Mouse (Mus musculus) embryonic facial prominence, embryonic 11.5 days (tissue): ENCODE results near the gene Oosp3. TPM values are rescaled to one million over a fixed set of nuclear protein-coding genes. Genes with fewer than 3 reads are reported as not detected.

Experiments
- ATAC-seq: fragments of 200-750 bp; cut with Nextera tagmentation; replicated peaks from 2 replicates; pipeline ENCODE4 v1.8.0; 2017; ENCODE audit warnings: low read depth; ENCODE audit not compliant: insufficient number of reproducible peaks, low FRiP score, low TSS enrichment
- DNase-seq: peaks from one replicate; pipeline ENCODE4 v3.0.0-alpha.2; 2015; ENCODE audit warnings: low spot score
- H3K27ac ChIP-seq: fragments of 300-500 bp; sonication (generic); replicated peaks from 2 replicates; pipeline ENCODE4 v1.5.1; 2014; ENCODE audit warnings: mild to moderate bottlenecking, low read depth, low read length, control low read depth
- H3K27me3 ChIP-seq: fragments of 300-500 bp; sonication (generic); 2 replicates; pipeline ENCODE4 v1.6.1; 2014; ENCODE audit warnings: mild to moderate bottlenecking, low read length, moderate library complexity, mixed read lengths; ENCODE audit not compliant: control insufficient read depth, insufficient read depth
- H3K36me3 ChIP-seq: fragments of 300-500 bp; sonication (generic); replicated peaks from 2 replicates; pipeline ENCODE4 v1.6.1; 2014; ENCODE audit warnings: low read depth, mild to moderate bottlenecking, low read length, moderate library complexity, mixed read lengths; ENCODE audit not compliant: control insufficient read depth, insufficient read depth
- H3K4me1 ChIP-seq: fragments of 300-500 bp; sonication (generic); 2 replicates; pipeline ENCODE4 v1.6.1; 2014; ENCODE audit warnings: low read length, mixed read lengths; ENCODE audit not compliant: control insufficient read depth, insufficient read depth
- H3K4me2 ChIP-seq: fragments of 300-500 bp; sonication (generic); 2 replicates; pipeline ENCODE4 v1.6.1; 2014; ENCODE audit warnings: low read depth, mild to moderate bottlenecking, control low read depth, low read length, moderate library complexity
- H3K4me3 ChIP-seq: fragments of 300-500 bp; sonication (generic); 2 replicates; pipeline ENCODE4 v1.5.1; 2014; ENCODE audit warnings: low read depth, low read length, control low read depth
- H3K9ac ChIP-seq: fragments of 300-500 bp; sonication (generic); replicated peaks from 2 replicates; pipeline ENCODE4 v1.6.1; 2014; ENCODE audit warnings: mild to moderate bottlenecking, control low read depth, low read length
- H3K9me3 ChIP-seq: fragments of 300-500 bp; sonication (generic); replicated peaks from 2 replicates; pipeline ENCODE4 v1.6.1; 2016; ENCODE audit warnings: mild to moderate bottlenecking, low read length, inconsistent platforms, mixed read lengths; ENCODE audit not compliant: control insufficient read depth
- WGBS: fragments of 180-500 bp; shearing (Covaris S2); extraction: QIAGEN DNeasy Blood & Tissue Kit; methylation state at CpG from one replicate; pipeline ENCODE4 v1.1.7; 2014; 5-methylcytosine and 5-hydroxymethylcytosine counted together
- polyA plus RNA-seq: library from polyadenylated mRNA; unstranded; fragments of >200 nt; fragmentation: Nextera tagmentation; extraction: Ambion mirVana; gene quantifications from 2 replicates; pipeline ENCODE4 v1.2.1, GENCODE M21; 2014

Gene Oosp3
- polyA plus RNA-seq: not detected in 2 replicates

GRCm38 (mm10) chr19:11696755-11697154, at the start of gene Oosp3:
Gene Oosp3 (plus strand): TSS chr19:11697055.
- no peaks in the 10 kb centered on the region for H3K36me3 ChIP-seq
- H3K4me1 ChIP-seq: no peaks in the 10 kb centered on the region
- DNase-seq: no peak
- no peaks in the 10 kb centered on the region for H3K9me3 ChIP-seq
- H3K9ac ChIP-seq: no peak within 1 kb of the TSS
- no peak within 1 kb of the TSS for H3K4me3 ChIP-seq
- ATAC-seq: no peak
- no peaks in the 10 kb centered on the region for H3K27me3 ChIP-seq
- H3K27ac ChIP-seq: no peak within 1 kb of the TSS
- WGBS: 80% methylated on average over 2 of the region's 2 CpGs
- no peak within 1 kb of the TSS for H3K4me2 ChIP-seq

GRCm38 (mm10) chr19:11649564-11649963, 47.3 kb upstream of the Oosp3 start:
- Histone ChIP-seq H3K9ac (no peak overlapping the region), H3K4me2 (no peak overlapping the region), H3K36me3 (no peaks in the 10 kb centered on the region), H3K27ac (no peak overlapping the region), H3K9me3 (no peaks in the 10 kb centered on the region), H3K4me3 (no peak overlapping the region), H3K27me3 (no peaks in the 10 kb centered on the region), H3K4me1 (no peaks in the 10 kb centered on the region)
- 82% methylated on average over 4 of the region's 4 CpGs for WGBS
- ATAC-seq (no peak), DNase-seq (no peak)

- DNase-seq (no peak), ATAC-seq (no peak)
- H3K4me2 ChIP-seq: no peak overlapping the region
- 72% methylated on average over 2 of the region's 2 CpGs for WGBS
- H3K27me3 ChIP-seq: no peaks in the 10 kb centered on the region
- H3K36me3 ChIP-seq: no peaks in the 10 kb centered on the region
- H3K4me3 ChIP-seq: no peak overlapping the region
- H3K9ac ChIP-seq: no peak overlapping the region
- no peaks in the 10 kb centered on the region for H3K4me1 ChIP-seq
- no peak overlapping the region for H3K27ac ChIP-seq
- no peaks in the 10 kb centered on the region for H3K9me3 ChIP-seq
Observed at GRCm38 (mm10) chr19:11659142-11659541, 37.7 kb upstream of the Oosp3 start.

- H3K4me3 ChIP-seq: no peak within 1 kb of the TSS
- WGBS: 95% methylated on average over 5 of the region's 5 CpGs
- H3K4me1 ChIP-seq: no peaks in the 10 kb centered on the region
- no peaks in the 10 kb centered on the region for H3K9me3 ChIP-seq
- H3K4me2 ChIP-seq: no peak within 1 kb of the TSS
- DNase-seq: no peak
- no peaks in the 10 kb centered on the region for H3K27me3 ChIP-seq
- H3K9ac ChIP-seq: no peak within 1 kb of the TSS
- no peak within 1 kb of the TSS for H3K27ac ChIP-seq
- ATAC-seq: no peak
- H3K36me3 ChIP-seq: no peaks in the 10 kb centered on the region
Observed at GRCm38 (mm10) chr19:11660459-11660858, 36.4 kb upstream of the Oosp3 start, which contains the start of gene Oosp2. Gene Oosp2 (minus strand): TSS chr19:11660559.

- no peak overlapping the region for H3K9ac ChIP-seq
- no peaks in the 10 kb centered on the region for H3K4me1 ChIP-seq
- H3K27me3 ChIP-seq: no peaks in the 10 kb centered on the region
- ATAC-seq: no peak
- no peaks in the 10 kb centered on the region for H3K9me3 ChIP-seq
- H3K4me2 ChIP-seq: no peak overlapping the region
- H3K27ac ChIP-seq: no peak overlapping the region
- DNase-seq: no peak
- no peaks in the 10 kb centered on the region for H3K36me3 ChIP-seq
- H3K4me3 ChIP-seq: no peak overlapping the region
Observed at GRCm38 (mm10) chr19:11661562-11661961, 35.3 kb upstream of the Oosp3 start.

GRCm38 (mm10) chr19:11690839-11691238, 6.0 kb upstream of the Oosp3 start, which contains the start of gene Oosp1:
Gene Oosp1 (minus strand): TSS chr19:11691150.
- H3K27ac ChIP-seq: no peak within 1 kb of the TSS
- H3K9me3 ChIP-seq: no peaks in the 10 kb centered on the region
- no peak within 1 kb of the TSS for H3K9ac ChIP-seq
- H3K36me3 ChIP-seq: no peaks in the 10 kb centered on the region
- WGBS: 67% methylated on average over 5 of the region's 5 CpGs
- H3K4me2 ChIP-seq: no peak within 1 kb of the TSS
- H3K27me3 ChIP-seq: no peaks in the 10 kb centered on the region
- H3K4me1 ChIP-seq: no peaks in the 10 kb centered on the region
- no peak for ATAC-seq
- no peak for DNase-seq
- no peak within 1 kb of the TSS for H3K4me3 ChIP-seq

- no peaks in the 10 kb centered on the region for H3K4me1 ChIP-seq
- no peaks in the 10 kb centered on the region for H3K27me3 ChIP-seq
- H3K9me3 ChIP-seq: no peaks in the 10 kb centered on the region
- H3K27ac ChIP-seq: no peak overlapping the region
- DNase-seq: no peak
- no peak overlapping the region for H3K4me3 ChIP-seq
- ATAC-seq: no peak
- no peaks in the 10 kb centered on the region for H3K36me3 ChIP-seq
- 70% methylated on average over 1 of the region's 1 CpGs for WGBS
- no peak overlapping the region for H3K4me2 ChIP-seq
- H3K9ac ChIP-seq: no peak overlapping the region
Observed at GRCm38 (mm10) chr19:11691454-11691853, 5.4 kb upstream of the Oosp3 start.

- 87% methylated on average over 6 of the region's 6 CpGs for WGBS
- Histone ChIP-seq H3K9ac (no peak overlapping the region), H3K4me3 (no peak overlapping the region), H3K27me3 (no peaks in the 10 kb centered on the region), H3K36me3 (no peaks in the 10 kb centered on the region), H3K27ac (no peak overlapping the region), H3K4me2 (no peak overlapping the region), H3K4me1 (no peaks in the 10 kb centered on the region), H3K9me3 (no peaks in the 10 kb centered on the region)
- ATAC-seq (no peak), DNase-seq (no peak)
Observed at GRCm38 (mm10) chr19:11698342-11698741, 1.5 kb downstream of the Oosp3 start.
